Mouse (Mus musculus) liver, adult 2 months (tissue): ENCODE results near the gene Arhgef28. TPM values are rescaled to one million over a fixed set of nuclear protein-coding genes. Genes with fewer than 3 reads are reported as not detected.

Source experiments
- DNase-seq: peaks from one replicate; pipeline ENCODE4 v3.0.0-alpha.2; 2011; ENCODE audit warnings: low read depth, low spot score; ENCODE audit errors: extremely low read depth
- H3K27ac ChIP-seq: fragments of 200-500 bp; replicated peaks from 2 replicates; pipeline ENCODE4 v1.5.1; 2012; ENCODE audit warnings: low read depth, mild to moderate bottlenecking, control low read depth, inconsistent platforms, low read length; ENCODE audit not compliant: insufficient read depth
- H3K27me3 ChIP-seq: fragments of 200-500 bp; 2 replicates; pipeline ENCODE4 v1.6.1; 2012; ENCODE audit warnings: mild to moderate bottlenecking, moderate library complexity, low read length, inconsistent platforms; ENCODE audit not compliant: control insufficient read depth, insufficient read depth
- H3K36me3 ChIP-seq: fragments of 200-500 bp; 2 replicates; pipeline ENCODE4 v1.6.1; 2012; ENCODE audit warnings: low read length, inconsistent platforms; ENCODE audit not compliant: control insufficient read depth, insufficient read depth
- H3K4me1 ChIP-seq: fragments of 200-500 bp; 2 replicates; pipeline ENCODE4 v1.6.1; 2011; ENCODE audit warnings: low read length; ENCODE audit not compliant: control insufficient read depth, insufficient read depth
- H3K4me3 ChIP-seq: fragments of 200-500 bp; 2 replicates; pipeline ENCODE4 v1.5.1; 2011; ENCODE audit warnings: low read depth, mild to moderate bottlenecking, control low read depth, low read length, moderate library complexity; ENCODE audit not compliant: insufficient read depth
- H3K79me2 ChIP-seq: fragments of 200-500 bp; 2 replicates; pipeline ENCODE4 v1.6.1; 2012; ENCODE audit warnings: inconsistent platforms, mild to moderate bottlenecking, low read length, moderate library complexity; ENCODE audit not compliant: control insufficient read depth, insufficient read depth
- H3K9ac ChIP-seq: fragments of 200-500 bp; 2 replicates; pipeline ENCODE4 v1.6.1; 2012; ENCODE audit warnings: low read depth, mild to moderate bottlenecking, control low read depth, inconsistent platforms, low read length
- CTCF ChIP-seq: fragments of 200-500 bp; IDR thresholded peaks from 2 replicates; pipeline ENCODE4 v1.5.1; 2011; ENCODE audit warnings: low read depth, low read length, control low read depth
- POLR2A ChIP-seq: fragments of 200-500 bp; IDR thresholded peaks from 2 replicates; pipeline ENCODE4 v1.6.1; 2011; ENCODE audit warnings: low read length, control low read depth; ENCODE audit not compliant: insufficient read depth; ENCODE audit errors: extremely low read depth
- WGBS: fragments of 180-500 bp; shearing (Covaris S2); methylation state at CpG from one replicate; pipeline ENCODE4 v1.1.7; 2018; 5-methylcytosine and 5-hydroxymethylcytosine counted together
- polyA plus RNA-seq: library from polyadenylated mRNA; depleted of rRNA; stranded (reverse); fragments of >200 nt; gene quantifications from 2 replicates; pipeline ENCODE4 v1.2.3, GENCODE M21; 2012
- total RNA-seq: library from RNA; depleted of rRNA; stranded (reverse); fragments of >200 nt; gene quantifications from 2 replicates; pipeline ENCODE4 v1.2.3, GENCODE M21; 2014

Arhgef28 gene
- total and polyA plus RNA-seq, 2 experiments = 0.20 to 0.37 TPM

DNA sequence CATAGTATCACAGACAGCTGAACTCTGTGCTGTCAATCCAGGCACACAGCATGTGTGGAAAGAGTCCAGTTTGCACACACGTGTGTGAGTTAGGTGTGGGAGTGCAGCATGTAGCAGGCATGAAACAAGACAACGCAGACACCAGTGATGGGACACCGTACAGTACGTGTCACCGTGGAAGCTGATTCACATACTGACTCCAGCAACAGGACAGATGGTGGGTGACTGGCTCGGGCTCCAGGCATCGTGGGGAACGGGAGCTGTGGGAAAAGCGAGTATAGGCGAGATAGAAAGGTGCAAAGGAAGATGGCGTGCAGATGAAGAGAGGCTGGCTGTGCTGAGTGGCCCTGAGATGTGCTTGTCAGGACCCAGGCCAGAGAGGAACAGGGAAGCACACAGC is 23.9 kb downstream of the Arhgef28 start:
- Histone ChIP-seq H3K36me3 (no peaks in the 10 kb centered on the region), H3K27me3 (0 out of 2 replicates have a peak, but pooled peaks cover 2% of the 10 kb centered on the region), H3K4me3 (no peak overlapping the region), H3K4me1 (no peaks in the 10 kb centered on the region), H3K9ac (no peak overlapping the region), H3K79me2 (no peaks in the 10 kb centered on the region), H3K27ac (no peak overlapping the region)
- TF ChIP-seq POLR2A = no peak
- 90% methylated on average over 11 of the region's 11 CpGs for WGBS
- DNase-seq = no peak

GRCm38 (mm10) chr13:98180636-98181035 is 25.6 kb downstream of the Arhgef28 start:
- 0 out of 2 replicates have a peak, but pooled peaks cover 1% of the 10 kb centered on the region for H3K27me3 ChIP-seq
- WGBS = 78% methylated on average over 8 of the region's 8 CpGs
- H3K36me3 ChIP-seq = no peaks in the 10 kb centered on the region
- H3K79me2 ChIP-seq = no peaks in the 10 kb centered on the region
- no peak overlapping the region for H3K9ac ChIP-seq
- no peaks in the 10 kb centered on the region for H3K4me1 ChIP-seq
- no peak overlapping the region for H3K27ac ChIP-seq
- H3K4me3 ChIP-seq = no peak overlapping the region
- DNase-seq = no peak
- no peak for TF ChIP-seq POLR2A
- TF ChIP-seq CTCF = no peak

GRCm38 (mm10) chr13:98175323-98176007 is 30.8 kb downstream of the Arhgef28 start:
- Histone ChIP-seq H3K4me3 (no peak overlapping the region), H3K36me3 (no peaks in the 10 kb centered on the region), H3K27ac (no peak overlapping the region), H3K9ac (no peak overlapping the region), H3K27me3 (no peaks in the 10 kb centered on the region), H3K4me1 (no peaks in the 10 kb centered on the region), H3K79me2 (no peaks in the 10 kb centered on the region)
- TF ChIP-seq POLR2A (no peak), CTCF (no peak)
- DNase-seq = no peak
- 66% methylated on average over 10 of the region's 10 CpGs for WGBS

- Histone ChIP-seq H3K36me3 (no peaks in the 10 kb centered on the region), H3K9ac (no peak overlapping the region), H3K27me3 (no peaks in the 10 kb centered on the region), H3K27ac (no peak overlapping the region), H3K79me2 (no peaks in the 10 kb centered on the region), H3K4me1 (no peaks in the 10 kb centered on the region), H3K4me3 (no peak overlapping the region)
- TF ChIP-seq CTCF (no peak), POLR2A (no peak)
- WGBS = 89% methylated on average over 6 of the region's 6 CpGs
- no peak for DNase-seq
Measured at GRCm38 (mm10) chr13:98173008-98173407, 33.2 kb downstream of the Arhgef28 start.

DNA sequence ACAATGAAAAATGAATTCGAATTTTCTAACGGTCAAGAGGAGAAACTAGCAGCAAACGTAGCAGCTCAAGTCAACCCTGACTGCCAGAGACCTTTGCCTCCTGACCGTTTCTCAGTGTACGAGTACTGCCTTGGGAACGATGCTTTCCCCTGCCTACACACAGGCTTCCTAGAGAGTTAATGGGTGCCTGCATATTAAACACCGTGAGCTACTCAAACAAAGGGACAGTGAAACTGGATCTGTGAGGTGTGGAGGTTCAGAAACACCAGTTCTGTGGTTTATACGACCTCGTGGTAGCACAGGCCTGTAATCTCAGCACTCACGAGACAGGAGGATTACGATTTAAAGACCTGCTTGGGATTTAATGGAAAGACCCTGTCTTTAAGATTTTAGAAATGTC is 33.9 kb downstream of the Arhgef28 start:
- H3K36me3 ChIP-seq = no peaks in the 10 kb centered on the region
- no peak overlapping the region for H3K9ac ChIP-seq
- no peak for DNase-seq
- H3K4me3 ChIP-seq = no peak overlapping the region
- no peaks in the 10 kb centered on the region for H3K4me1 ChIP-seq
- no peak overlapping the region for H3K27ac ChIP-seq
- WGBS = 78% methylated on average over 11 of the region's 11 CpGs
- H3K79me2 ChIP-seq = no peaks in the 10 kb centered on the region
- H3K27me3 ChIP-seq = no peaks in the 10 kb centered on the region
- TF ChIP-seq CTCF = no peak
- no peak for TF ChIP-seq POLR2A

DNA sequence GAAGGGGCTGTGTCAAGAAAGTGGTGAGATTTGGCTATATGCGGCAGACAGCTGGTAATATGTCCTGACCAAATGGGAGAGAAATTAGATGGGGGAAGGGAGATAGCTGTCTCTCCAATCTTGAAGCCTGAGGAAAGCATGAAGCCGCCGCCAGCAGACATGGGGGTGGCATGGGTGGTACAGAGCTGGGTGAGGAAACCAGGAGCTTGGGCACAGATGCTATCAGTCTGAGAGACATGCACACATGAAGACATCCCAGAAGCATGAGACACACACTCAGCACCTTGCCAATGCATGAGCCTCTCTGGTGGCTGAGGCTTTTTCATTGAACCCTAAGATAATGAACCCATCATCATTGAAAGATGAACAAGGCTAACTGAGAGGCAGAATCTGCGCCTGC is 34.5 kb downstream of the Arhgef28 start:
- no peak overlapping the region for H3K27ac ChIP-seq
- H3K4me3 ChIP-seq = no peak overlapping the region
- no peak for TF ChIP-seq CTCF
- no peak for TF ChIP-seq POLR2A
- no peaks in the 10 kb centered on the region for H3K27me3 ChIP-seq
- no peak for DNase-seq
- no peak overlapping the region for H3K9ac ChIP-seq
- H3K4me1 ChIP-seq = no peaks in the 10 kb centered on the region
- no peaks in the 10 kb centered on the region for H3K79me2 ChIP-seq
- no peaks in the 10 kb centered on the region for H3K36me3 ChIP-seq
- 95% methylated on average over 4 of the region's 4 CpGs for WGBS
